Mouse (Mus musculus) heart, embryonic 16.5 days (tissue): ENCODE data around the gene Zfp46. TPM values are rescaled to one million over a fixed set of nuclear protein-coding genes. Genes with fewer than 3 reads are reported as not detected.

ENCODE experiments used
- ATAC-seq: fragments of 200-750 bp; cut with Nextera tagmentation; replicated peaks from 2 replicates; pipeline ENCODE4 v1.8.0; 2017; ENCODE audit warnings: moderate number of reproducible peaks; ENCODE audit not compliant: insufficient read depth, low FRiP score; ENCODE audit errors: extremely low read depth
- H3K27ac ChIP-seq: fragments of 300-500 bp; sonication (generic); 2 replicates; pipeline ENCODE4 v1.5.1; 2014; ENCODE audit warnings: mild to moderate bottlenecking, low read length, control low read depth, moderate library complexity
- H3K27me3 ChIP-seq: fragments of 300-500 bp; sonication (generic); 2 replicates; pipeline ENCODE4 v1.6.1; 2014; ENCODE audit warnings: low read length, mixed read lengths; ENCODE audit not compliant: control insufficient read depth, insufficient read depth
- H3K36me3 ChIP-seq: fragments of 300-500 bp; sonication (generic); 2 replicates; pipeline ENCODE4 v1.6.1; 2014; ENCODE audit not compliant: control insufficient read depth, insufficient read depth
- H3K4me1 ChIP-seq: fragments of 300-500 bp; sonication (generic); 2 replicates; pipeline ENCODE4 v1.6.1; 2014; ENCODE audit warnings: low read length, mixed read lengths; ENCODE audit not compliant: control insufficient read depth, insufficient read depth
- H3K4me2 ChIP-seq: fragments of 300-500 bp; sonication (generic); 2 replicates; pipeline ENCODE4 v1.6.1; 2014; ENCODE audit warnings: low read depth, mild to moderate bottlenecking, control low read depth, low read length
- H3K4me3 ChIP-seq: fragments of 300-500 bp; sonication (generic); 2 replicates; pipeline ENCODE4 v1.5.1; 2014; ENCODE audit warnings: mild to moderate bottlenecking, control low read depth, low read length
- H3K9ac ChIP-seq: fragments of 300-500 bp; sonication (generic); 2 replicates; pipeline ENCODE4 v1.6.1; 2014; ENCODE audit warnings: low read length, control low read depth
- H3K9me3 ChIP-seq: fragments of 300-500 bp; sonication (generic); replicated peaks from 2 replicates; pipeline ENCODE4 v1.6.1; 2016; ENCODE audit warnings: low read length; ENCODE audit not compliant: control insufficient read depth
- WGBS: fragments of 180-500 bp; shearing (Covaris S2); extraction: QIAGEN DNeasy Blood & Tissue Kit; methylation state at CpG from one replicate; pipeline ENCODE4 v1.1.7; 2014; 5-methylcytosine and 5-hydroxymethylcytosine counted together
- polyA plus RNA-seq: library from polyadenylated mRNA; unstranded; fragments of >200 nt; fragmentation: Nextera tagmentation; extraction: Ambion mirVana; gene quantifications from 2 replicates; pipeline ENCODE4 v1.2.1, GENCODE M21; 2015

Zfp46 gene
- 20.0 and 22.0 TPM in 2 replicates for polyA plus RNA-seq

DNA sequence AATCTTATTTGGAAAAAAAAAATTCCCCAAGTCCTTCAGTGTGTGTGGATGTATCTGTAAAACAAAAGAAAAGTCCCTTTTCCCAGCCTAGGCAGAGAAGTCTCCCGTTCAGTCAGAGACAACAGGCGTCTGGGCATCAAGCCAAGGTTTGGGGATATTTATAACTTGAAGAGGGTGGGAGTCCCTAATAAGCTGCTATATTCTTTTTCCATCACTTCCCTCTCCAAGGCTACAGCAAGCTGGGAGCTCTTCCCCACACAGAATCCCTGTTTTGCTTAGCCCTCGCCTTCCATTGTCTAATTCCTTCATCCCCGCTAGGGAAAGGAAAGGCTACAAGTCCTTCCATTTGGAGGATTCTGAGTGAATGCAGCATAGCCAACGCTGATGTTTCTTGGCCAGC is at the start of gene Zfp46:
Zfp46 (plus strand) TSS at position 229 of the 400 bp plus-strand sequence.
- H3K4me3 ChIP-seq: peak within 1 kb of the TSS; percentile 84
- peak; percentile 16 for ATAC-seq
- H3K9me3 ChIP-seq: peaks cover 6% of the 10 kb centered on the region
- peaks cover 35% of the 10 kb centered on the region for H3K4me1 ChIP-seq
- H3K4me2 ChIP-seq: peak within 1 kb of the TSS; percentile 93
- 12% methylated on average over 5 of the region's 5 CpGs for WGBS
- peaks cover 24% of the 10 kb centered on the region for H3K36me3 ChIP-seq
- no peaks in the 10 kb centered on the region for H3K27me3 ChIP-seq
- peak within 1 kb of the TSS; percentile 95 for H3K27ac ChIP-seq
- peak within 1 kb of the TSS; percentile 81 for H3K9ac ChIP-seq

DNA sequence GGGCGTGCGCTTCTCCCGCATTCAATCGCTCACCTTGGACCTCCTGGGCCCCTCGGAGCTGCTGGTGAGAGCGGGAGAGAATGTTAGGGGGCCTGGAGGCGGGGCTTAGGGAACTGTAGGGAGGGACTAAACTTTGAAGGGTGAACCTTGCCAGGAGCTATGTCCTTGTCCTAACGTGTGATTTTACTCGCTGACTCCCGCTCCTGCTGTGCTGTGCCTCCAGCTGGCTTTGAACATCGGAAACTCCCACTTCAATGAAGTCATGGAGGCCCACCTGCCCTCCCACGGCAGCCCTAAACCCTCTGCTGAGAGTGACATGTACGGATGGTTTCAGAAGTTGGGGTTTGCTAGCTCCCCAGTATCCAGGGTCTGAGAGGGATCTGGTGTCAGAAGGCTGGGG is 45.8 kb upstream of the Zfp46 start:
- Histone ChIP-seq H3K4me1 (no peaks in the 10 kb centered on the region), H3K4me3 (no peak overlapping the region), H3K27me3 (peaks cover 16% of the 10 kb centered on the region), H3K9ac (no peak overlapping the region), H3K9me3 (no peaks in the 10 kb centered on the region), H3K4me2 (no peak overlapping the region; the same call in 1 of the 2 replicates), H3K36me3 (no peaks in the 10 kb centered on the region), H3K27ac (no peak overlapping the region)
- WGBS: 27% methylated on average over 13 of the region's 13 CpGs
- ATAC-seq: no peak

DNA sequence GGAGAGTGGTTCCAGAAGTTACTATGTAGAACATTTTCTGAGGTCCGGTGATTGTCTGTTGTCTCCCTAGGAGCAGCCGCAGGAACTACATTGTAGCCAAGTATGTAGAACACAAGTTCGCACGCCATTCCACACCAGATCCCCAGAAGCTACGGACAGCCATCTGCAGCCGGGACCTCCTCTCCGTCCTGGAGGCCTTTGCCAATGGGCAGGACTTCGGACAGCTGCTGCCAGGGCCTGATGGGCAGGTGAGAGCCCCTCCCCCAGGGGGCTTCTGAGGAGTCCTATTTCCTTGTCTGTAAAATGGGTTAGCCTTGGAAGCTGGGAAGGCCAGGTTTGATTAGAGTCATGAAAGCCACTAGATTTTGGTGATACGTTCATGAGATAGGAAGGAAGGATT is 45.4 kb upstream of the Zfp46 start:
- Histone ChIP-seq H3K9me3 (no peaks in the 10 kb centered on the region), H3K36me3 (no peaks in the 10 kb centered on the region), H3K9ac (no peak overlapping the region), H3K4me3 (no peak overlapping the region), H3K4me1 (no peaks in the 10 kb centered on the region), H3K27ac (no peak overlapping the region), H3K27me3 (peaks cover 16% of the 10 kb centered on the region), H3K4me2 (no peak overlapping the region)
- ATAC-seq: no peak
- 76% methylated on average over 9 of the region's 9 CpGs for WGBS

DNA sequence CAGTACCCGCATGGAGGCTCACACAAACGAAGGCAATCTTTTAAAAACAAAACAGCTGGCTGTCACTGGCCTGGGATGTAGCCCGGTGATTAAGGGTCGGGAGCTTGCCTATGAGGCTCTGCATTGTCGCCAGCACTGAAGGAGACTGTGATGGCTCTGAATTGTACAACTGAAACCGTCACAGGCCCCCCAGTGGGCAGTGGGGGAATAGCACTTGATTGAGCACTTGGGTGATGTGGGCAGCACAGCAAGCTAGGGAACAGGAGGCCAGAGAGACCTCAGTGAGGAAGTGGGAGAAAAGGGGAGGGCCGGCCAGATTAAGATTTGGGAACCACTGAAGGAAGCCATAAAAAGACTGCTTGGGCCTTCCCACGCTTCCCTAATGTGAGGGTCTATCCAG is 44.9 kb upstream of the Zfp46 start:
- Histone ChIP-seq H3K27me3 (peaks cover 16% of the 10 kb centered on the region), H3K27ac (no peak overlapping the region), H3K9ac (no peak overlapping the region), H3K36me3 (no peaks in the 10 kb centered on the region), H3K9me3 (no peaks in the 10 kb centered on the region), H3K4me3 (no peak overlapping the region), H3K4me1 (no peaks in the 10 kb centered on the region), H3K4me2 (no peak overlapping the region)
- no peak; the same call in 1 of the 2 replicates for ATAC-seq
- 15% methylated on average over 8 of the region's 8 CpGs for WGBS

- 65% methylated on average over 14 of the region's 14 CpGs for WGBS
- peaks cover 16% of the 10 kb centered on the region for H3K27me3 ChIP-seq
These were observed 44.4 kb upstream of the Zfp46 start for GRCm38 (mm10) chr4:136240123-136240522.

DNA sequence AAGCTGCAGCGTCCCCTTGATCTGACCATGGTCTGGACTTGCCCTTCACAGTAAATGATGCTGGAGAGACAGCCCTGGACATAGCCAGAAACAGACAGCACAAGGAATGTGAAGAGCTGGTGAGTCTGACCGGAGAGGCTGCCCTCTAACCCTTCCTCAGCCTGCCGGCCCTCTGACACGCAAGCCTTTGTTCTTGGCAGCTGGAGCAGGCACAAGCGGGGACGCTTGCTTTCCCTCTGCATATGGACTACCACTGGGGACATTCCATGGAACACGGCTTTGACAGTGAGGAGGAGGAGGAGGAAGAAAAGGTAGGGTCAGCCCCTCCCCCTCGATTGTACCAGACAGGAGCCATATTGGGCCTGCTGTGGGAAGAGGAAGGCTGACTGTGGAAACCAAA is 43.5 kb upstream of the Zfp46 start:
- Histone ChIP-seq H3K27me3 (peaks cover 18% of the 10 kb centered on the region), H3K9ac (no peak overlapping the region), H3K4me1 (no peaks in the 10 kb centered on the region; the same call in 1 of the 2 replicates), H3K4me3 (no peak overlapping the region), H3K36me3 (no peaks in the 10 kb centered on the region), H3K9me3 (no peaks in the 10 kb centered on the region), H3K27ac (no peak overlapping the region), H3K4me2 (no peak overlapping the region)
- WGBS: 66% methylated on average over 8 of the region's 8 CpGs
- ATAC-seq: no peak

More at GRCm38 (mm10) chr4:136240123-136240522, 44.4 kb upstream of the Zfp46 start:
- no peak overlapping the region for H3K9ac ChIP-seq
- no peak overlapping the region for H3K4me2 ChIP-seq
- no peak for ATAC-seq
- no peaks in the 10 kb centered on the region for H3K36me3 ChIP-seq
- H3K4me1 ChIP-seq: no peaks in the 10 kb centered on the region
- no peaks in the 10 kb centered on the region for H3K9me3 ChIP-seq
- H3K27ac ChIP-seq: no peak overlapping the region
- no peak overlapping the region for H3K4me3 ChIP-seq

DNA sequence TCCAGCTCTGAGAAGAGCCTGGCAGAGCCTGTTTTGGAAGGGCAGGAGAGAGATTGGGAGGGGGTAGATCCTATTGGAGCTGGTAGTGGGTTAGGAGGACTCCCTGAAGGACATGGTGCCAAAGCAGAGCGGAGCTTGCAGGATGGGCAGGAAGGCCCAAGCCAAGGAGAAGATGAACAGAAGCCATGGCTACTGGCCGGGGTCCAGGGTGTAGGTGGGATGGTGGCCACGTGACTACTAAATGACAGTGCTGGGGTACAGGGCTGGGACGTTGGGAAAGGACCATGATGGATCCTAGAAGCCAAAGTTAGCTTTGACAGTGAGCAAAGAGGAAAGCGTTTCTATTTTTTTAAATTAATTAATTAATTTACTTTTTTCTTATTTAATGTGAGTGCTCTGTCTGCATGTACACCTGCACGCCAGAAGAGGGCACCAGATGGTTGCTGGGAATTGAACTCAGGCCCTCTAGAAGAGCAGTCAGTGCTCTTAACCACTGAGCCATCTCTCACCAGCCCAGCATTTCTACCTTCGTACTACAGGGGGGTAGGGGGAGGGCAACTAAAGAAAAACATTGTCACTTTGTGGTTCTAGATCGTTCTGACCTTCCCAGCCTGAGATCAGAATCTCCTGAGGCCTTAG is 42.3 kb upstream of the Zfp46 start:
- Histone ChIP-seq H3K4me2 (no peak overlapping the region), H3K9ac (no peak overlapping the region), H3K4me1 (peaks cover 10% of the 10 kb centered on the region), H3K4me3 (no peak overlapping the region), H3K27me3 (peaks cover 22% of the 10 kb centered on the region), H3K36me3 (no peaks in the 10 kb centered on the region), H3K9me3 (no peaks in the 10 kb centered on the region), H3K27ac (no peak overlapping the region)
- 43% methylated on average over 8 of the region's 8 CpGs for WGBS
- ATAC-seq: no peak

GRCm38 (mm10) chr4:136242728-136243127 is 41.8 kb upstream of the Zfp46 start:
- Histone ChIP-seq H3K9me3 (no peaks in the 10 kb centered on the region), H3K36me3 (no peaks in the 10 kb centered on the region), H3K27ac (no peak overlapping the region), H3K27me3 (peaks cover 19% of the 10 kb centered on the region), H3K4me2 (no peak overlapping the region), H3K9ac (no peak overlapping the region), H3K4me3 (no peak overlapping the region), H3K4me1 (peaks cover 14% of the 10 kb centered on the region)
- WGBS: 78% methylated on average over 7 of the region's 7 CpGs
- no peak for ATAC-seq

GRCm38 (mm10) chr4:136244208-136244607 is 40.3 kb upstream of the Zfp46 start:
- no peak for ATAC-seq
- Histone ChIP-seq H3K4me1 (peaks cover 18% of the 10 kb centered on the region), H3K27ac (no peak overlapping the region), H3K4me3 (no peak overlapping the region), H3K9ac (no peak overlapping the region), H3K4me2 (no peak overlapping the region), H3K36me3 (no peaks in the 10 kb centered on the region), H3K27me3 (peaks cover 13% of the 10 kb centered on the region), H3K9me3 (no peaks in the 10 kb centered on the region)
- 62% methylated on average over 7 of the region's 7 CpGs for WGBS
